Mouse (Mus musculus) T-cell, adult 66 days (primary cell): ENCODE measurements around the gene Vnn1. TPM values are rescaled to one million over a fixed set of nuclear protein-coding genes. Genes with fewer than 3 reads are reported as not detected.

Experiments used
- total RNA-seq, 2 experiments: library from RNA; stranded (reverse); gene quantifications; 3 replicates in 1 of 2; 4 replicates in 1 of 2; pipeline ENCODE4 v1.2.4; 2023

Gene Vnn1
- not detected for total RNA-seq

DNA sequence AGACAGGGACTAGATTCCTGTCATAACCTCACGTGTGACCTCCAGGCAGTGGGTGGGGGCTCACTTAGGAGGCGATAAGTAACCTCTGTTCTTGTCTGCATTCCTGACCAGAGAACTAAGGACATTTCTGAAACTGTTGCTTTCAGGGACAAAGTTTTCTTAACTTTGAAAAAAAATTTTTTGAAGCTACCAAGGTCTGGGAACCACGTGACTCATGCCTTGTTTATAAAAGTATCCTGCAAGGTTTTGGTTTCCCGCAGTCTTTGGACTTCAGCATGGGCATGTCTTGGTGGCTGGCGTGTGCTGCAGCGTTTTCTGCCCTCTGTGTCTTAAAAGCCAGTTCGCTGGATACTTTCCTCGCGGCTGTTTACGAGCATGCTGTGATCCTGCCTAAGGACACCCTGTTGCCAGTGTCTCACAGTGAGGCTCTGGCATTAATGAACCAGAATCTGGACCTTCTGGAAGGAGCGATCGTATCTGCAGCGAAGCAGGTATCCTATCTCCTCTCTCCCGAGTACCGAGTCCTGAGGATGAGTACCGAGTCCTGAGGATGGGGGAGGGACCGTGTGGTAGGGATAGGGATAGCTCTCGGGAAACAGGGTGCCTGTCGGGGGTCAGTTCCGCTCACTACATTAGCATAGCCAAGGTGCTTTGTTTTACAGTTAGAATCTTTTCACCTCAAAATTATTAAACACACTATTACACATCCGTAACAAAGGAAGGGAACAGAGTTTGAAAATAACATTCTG lies at the start of gene Vnn1:
Vnn1 (plus strand) TSS at position 88 of the 749 bp plus-strand sequence.

DNA sequence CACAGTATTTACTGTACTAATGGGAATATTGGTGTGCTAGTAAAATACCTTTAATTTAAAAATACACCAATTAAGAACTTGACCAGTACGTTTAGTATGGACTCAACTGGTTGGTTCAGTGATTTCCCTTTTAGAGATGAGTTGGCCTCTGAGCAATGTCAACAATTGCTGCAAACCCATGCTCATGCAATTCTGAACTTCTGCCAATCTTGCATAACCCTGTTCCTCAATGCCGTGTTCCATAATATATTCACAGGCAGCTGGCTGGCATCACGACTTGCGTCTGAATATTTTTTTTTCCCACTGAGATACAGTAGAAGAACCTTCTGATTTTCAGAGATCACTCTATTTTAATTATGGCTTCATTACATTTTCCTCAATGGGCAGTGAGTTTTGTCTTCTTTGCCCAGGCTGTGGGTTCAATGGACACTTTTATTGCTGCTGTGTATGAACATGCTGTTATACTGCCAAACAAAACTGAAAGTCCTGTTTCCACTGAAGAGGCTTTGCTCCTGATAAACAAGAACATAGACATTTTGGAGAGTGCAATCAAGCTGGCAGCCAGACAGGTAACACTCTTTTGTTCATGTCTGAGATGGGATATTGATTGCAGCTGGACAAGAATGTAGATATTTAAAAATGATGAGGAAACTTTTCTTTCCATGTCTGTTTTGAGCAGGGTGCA lies 43.1 kb upstream of the Vnn1 start, which contains the start of gene Vnn3:
Vnn3 (plus strand) TSS at position 235 of the 685 bp plus-strand sequence.

DNA sequence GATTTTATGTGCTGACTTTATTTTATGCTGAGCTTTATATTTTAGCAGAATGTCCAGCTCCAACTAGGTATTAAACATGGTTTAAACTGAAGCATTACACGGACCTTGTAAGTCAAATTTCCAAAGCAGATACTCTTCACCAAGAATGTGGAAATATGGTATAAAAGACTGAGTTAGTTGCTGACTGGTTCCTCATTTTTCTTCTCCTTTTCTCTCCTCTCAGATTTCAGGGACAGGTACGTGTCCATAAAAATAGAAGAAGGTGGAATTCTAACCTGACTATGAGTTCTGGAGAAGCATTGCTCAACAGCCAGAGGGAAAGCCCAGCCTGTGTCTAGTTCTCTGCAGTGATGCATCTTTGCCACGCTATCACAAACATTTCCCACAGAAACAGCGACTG lies 25.6 kb downstream of the Vnn1 start, which contains the start of gene Taar1:
Taar1 (plus strand) TSS at position 301 of the 400 bp plus-strand sequence.

GRCm38 (mm10) chr10:23938312-23938711 lies 43.8 kb downstream of the Vnn1 start, which contains the start of gene Taar2:
Gene Taar2, plus strand, starts transcription at chr10:23938572.

DNA sequence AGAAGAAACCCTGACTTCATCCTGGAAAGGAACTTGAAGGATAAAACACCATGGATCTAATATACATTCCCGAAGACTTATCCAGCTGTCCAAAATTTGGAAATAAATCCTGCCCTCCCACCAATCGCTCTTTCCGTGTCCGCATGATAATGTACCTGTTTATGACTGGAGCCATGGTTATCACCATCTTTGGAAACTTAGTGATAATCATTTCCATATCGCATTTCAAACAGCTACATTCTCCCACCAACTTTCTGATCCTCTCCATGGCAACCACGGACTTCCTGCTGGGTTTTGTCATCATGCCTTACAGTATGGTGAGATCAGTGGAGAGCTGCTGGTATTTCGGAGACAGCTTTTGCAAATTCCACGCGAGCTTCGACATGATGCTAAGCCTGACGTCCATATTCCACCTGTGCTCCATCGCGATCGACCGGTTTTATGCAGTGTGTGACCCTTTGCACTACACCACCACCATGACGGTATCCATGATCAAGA lies 55.1 kb downstream of the Vnn1 start, which contains the start of gene Taar3:
Taar3 (plus strand) TSS at position 51 of the 498 bp plus-strand sequence.

Other genes starting within 250 kb of the Vnn1 start
- gene Rps12, start 107.4 kb upstream of the Vnn1 start, total RNA-seq, result 1,000 to 10,000 TPM in 1 of 2 experiments, 100 to 1,000 TPM in 1; 994 to 1,362 TPM
- gene Slc18b1, start 97.7 kb upstream of the Vnn1 start, total RNA-seq, result under 1 TPM in 1 of 2 experiments, not detected in 1; 0.86 TPM
- gene Vnn3, start 43.2 kb upstream of the Vnn1 start, total RNA-seq, result not detected
- not detected for gene Taar1, start 25.7 kb downstream of the Vnn1 start, total RNA-seq
- gene Taar2, start 43.9 kb downstream of the Vnn1 start, total RNA-seq, result not detected
- not detected for gene Taar3, start 54.9 kb downstream of the Vnn1 start, total RNA-seq
- not detected for gene Taar4, start 65.8 kb downstream of the Vnn1 start, total RNA-seq
- gene Taar5, start 76.0 kb downstream of the Vnn1 start, total RNA-seq, result not detected
- gene Taar6, start 91.0 kb downstream of the Vnn1 start, total RNA-seq, result not detected
- gene Taar7a, start 98.8 kb downstream of the Vnn1 start, total RNA-seq, result not detected
- not detected for gene Taar7b, start 105.3 kb downstream of the Vnn1 start, total RNA-seq
- not detected for gene Taar7d, start 132.5 kb downstream of the Vnn1 start, total RNA-seq
- gene Taar7e, start 142.9 kb downstream of the Vnn1 start, total RNA-seq, result not detected
- not detected for gene Taar7f, start 154.8 kb downstream of the Vnn1 start, total RNA-seq
- gene Taar8a, start 181.8 kb downstream of the Vnn1 start, total RNA-seq, result not detected
- gene Taar8b, start 197.6 kb downstream of the Vnn1 start, total RNA-seq, result not detected
- not detected for gene Taar8c, start 207.2 kb downstream of the Vnn1 start, total RNA-seq
- not detected for gene Taar9, start 214.8 kb downstream of the Vnn1 start, total RNA-seq